Mouse (Mus musculus) liver, embryonic 14.5 days (tissue): ENCODE data around the gene Mink1. TPM values are rescaled to one million over a fixed set of nuclear protein-coding genes. Genes with fewer than 3 reads are reported as not detected.

Experiments
- ATAC-seq: fragments of 200-750 bp; cut with Nextera tagmentation; 2 replicates; pipeline ENCODE4 v1.8.0; 2017; ENCODE audit warnings: moderate number of reproducible peaks, mild to moderate bottlenecking, moderate library complexity; ENCODE audit not compliant: insufficient read depth
- DNase-seq, 3 experiments: peaks; one replicate each; pipeline ENCODE4 v3.0.0-alpha.2; 2012 to 2013; ENCODE audit warnings: low read depth in 3 of 3, low spot score in 3 of 3
- H3K27ac ChIP-seq: fragments of 300-500 bp; sonication (generic); 2 replicates; pipeline ENCODE4 v1.5.1; 2014; ENCODE audit warnings: moderate library complexity, mild to moderate bottlenecking, control low read depth, inconsistent platforms
- H3K27me3 ChIP-seq: fragments of 300-500 bp; sonication (generic); 2 replicates; pipeline ENCODE4 v1.6.1; 2014; ENCODE audit warnings: mild to moderate bottlenecking, low read length, moderate library complexity; ENCODE audit not compliant: control insufficient read depth, insufficient read depth
- H3K36me3 ChIP-seq: fragments of 300-500 bp; sonication (generic); replicated peaks from 2 replicates; pipeline ENCODE4 v1.6.1; 2014; ENCODE audit warnings: low read depth; ENCODE audit not compliant: control insufficient read depth, insufficient read depth
- H3K4me1 ChIP-seq, 2 experiments: fragments of 200-500 bp in 1 of 2; fragments of 300-500 bp in 1 of 2; sonication (generic) in 1 of 2; replicated peaks; 2 replicates each; pipeline ENCODE4 v1.6.1; 2012 to 2014; ENCODE audit warnings: antibody characterized with exemption in 1 of 2, inconsistent platforms in 1 of 2, low read length in 1 of 2; ENCODE audit not compliant: control insufficient read depth in 2 of 2, insufficient read depth in 2 of 2
- H3K4me2 ChIP-seq: fragments of 300-500 bp; sonication (generic); 2 replicates; pipeline ENCODE4 v1.6.1; 2014; ENCODE audit warnings: low read depth, mild to moderate bottlenecking, control low read depth, moderate library complexity
- H3K4me3 ChIP-seq, 2 experiments: fragments of 200-500 bp in 1 of 2; fragments of 300-500 bp in 1 of 2; sonication (generic) in 1 of 2; 2 replicates each; pipeline ENCODE4 v1.5.1; 2012 to 2014; ENCODE audit warnings: low read depth in 2 of 2, low read length in 2 of 2, mild to moderate bottlenecking in 2 of 2, control low read depth in 1 of 2, inconsistent platforms in 1 of 2, moderate library complexity in 1 of 2; ENCODE audit not compliant: insufficient read depth in 1 of 2
- H3K9ac ChIP-seq: fragments of 300-500 bp; sonication (generic); replicated peaks from 2 replicates; pipeline ENCODE4 v1.6.1; 2014; ENCODE audit warnings: mild to moderate bottlenecking, control low read depth, moderate library complexity
- H3K9me3 ChIP-seq: fragments of 300-500 bp; sonication (generic); 2 replicates; pipeline ENCODE4 v1.6.1; 2016; ENCODE audit warnings: low read length, mixed read lengths; ENCODE audit not compliant: control insufficient read depth
- CTCF ChIP-seq: IDR thresholded peaks from 2 replicates; pipeline ENCODE4 v1.5.1; 2016; ENCODE audit warnings: antibody characterized with exemption, low read depth, control low read depth
- EP300 ChIP-seq: IDR thresholded peaks from 2 replicates; pipeline ENCODE4 v1.6.1; 2016; ENCODE audit warnings: antibody characterized with exemption, low read depth
- WGBS: fragments of 180-500 bp; shearing (Covaris S2); extraction: QIAGEN DNeasy Blood & Tissue Kit; methylation state at CpG from one replicate; pipeline ENCODE4 v1.1.7; 2014; ENCODE audit not compliant: insufficient replicate concordance; 5-methylcytosine and 5-hydroxymethylcytosine counted together
- polyA plus RNA-seq, 2 experiments: library from polyadenylated mRNA; depleted of rRNA in 1 of 2; stranded (reverse) in 1 of 2; unstranded in 1 of 2; fragments of >200 nt; fragmentation: Nextera tagmentation in 1 of 2; extraction: Ambion mirVana in 1 of 2; gene quantifications; 2 replicates each; pipeline versions ENCODE4 v1.2.1 to v1.2.3; 2012 to 2014

The Mink1 gene
- polyA plus RNA-seq, 2 experiments, result 3.7 to 14.1 TPM

DNA sequence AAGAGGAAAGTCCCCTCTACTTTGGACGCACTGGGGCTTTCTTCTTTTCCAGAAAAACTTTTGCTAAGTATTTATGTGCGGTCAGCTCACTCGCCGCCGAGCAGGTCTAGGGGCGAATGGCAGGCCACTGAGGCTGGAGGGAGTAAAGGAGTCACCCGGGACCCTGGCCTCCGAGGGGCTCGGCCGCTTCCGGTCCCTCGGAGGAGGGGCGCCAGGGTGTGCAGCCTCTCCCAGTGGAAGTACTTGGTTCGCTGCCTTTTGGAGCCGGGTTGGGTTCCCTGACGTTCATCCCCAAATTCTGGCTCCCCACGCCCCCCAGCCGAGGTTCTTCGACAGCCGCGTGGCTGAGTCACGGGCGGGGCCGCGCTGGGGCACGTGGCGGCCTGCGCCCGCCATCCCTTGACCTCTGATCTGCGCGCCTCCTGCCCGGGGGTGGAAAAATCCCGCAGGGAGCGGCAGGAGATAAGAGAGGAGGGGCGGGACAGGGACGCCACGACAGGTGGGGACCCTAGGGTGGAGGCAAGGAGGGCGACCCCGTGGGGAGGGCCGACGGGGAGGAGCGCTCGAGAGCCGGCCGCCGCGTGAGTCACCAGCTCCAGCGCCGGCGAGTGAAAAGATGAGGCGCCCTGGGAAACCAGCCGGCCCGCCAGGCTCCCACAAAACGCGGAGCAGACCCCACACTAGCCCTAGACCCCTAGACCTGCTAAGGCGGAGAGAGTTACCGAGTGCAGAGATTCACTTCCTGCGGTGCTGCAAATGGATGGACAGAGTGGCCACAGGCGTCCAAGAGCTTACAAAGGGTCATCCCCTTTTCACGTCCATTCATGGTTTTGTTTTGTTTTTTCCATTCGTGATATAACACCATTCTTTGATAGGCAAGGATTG lies 93.1 kb downstream of the Mink1 start:
- WGBS, result 2% methylated on average over 61 of the region's 61 CpGs
- peaks cover 21% of the 10 kb centered on the region for H3K36me3 ChIP-seq
- ATAC-seq (0 out of 2 replicates have a peak, but pooled peaks have one; percentile 13), DNase-seq (no peak)
- peak overlapping the region; percentile 85 for H3K4me2 ChIP-seq
- H3K27ac ChIP-seq, result peak overlapping the region; percentile 91
- H3K27me3 ChIP-seq, result no peaks in the 10 kb centered on the region; the same call in 1 of the 2 replicates
- TF ChIP-seq CTCF, result no peak
- TF ChIP-seq EP300, result no peak
- peak overlapping the region; percentile 99 for H3K9ac ChIP-seq
- peaks cover 33 to 37% of the 10 kb centered on the region in 2 experiments for H3K4me1 ChIP-seq
- H3K9me3 ChIP-seq, result no peaks in the 10 kb centered on the region
- peak overlapping the region; percentile 66 to 97 for H3K4me3 ChIP-seq

DNA sequence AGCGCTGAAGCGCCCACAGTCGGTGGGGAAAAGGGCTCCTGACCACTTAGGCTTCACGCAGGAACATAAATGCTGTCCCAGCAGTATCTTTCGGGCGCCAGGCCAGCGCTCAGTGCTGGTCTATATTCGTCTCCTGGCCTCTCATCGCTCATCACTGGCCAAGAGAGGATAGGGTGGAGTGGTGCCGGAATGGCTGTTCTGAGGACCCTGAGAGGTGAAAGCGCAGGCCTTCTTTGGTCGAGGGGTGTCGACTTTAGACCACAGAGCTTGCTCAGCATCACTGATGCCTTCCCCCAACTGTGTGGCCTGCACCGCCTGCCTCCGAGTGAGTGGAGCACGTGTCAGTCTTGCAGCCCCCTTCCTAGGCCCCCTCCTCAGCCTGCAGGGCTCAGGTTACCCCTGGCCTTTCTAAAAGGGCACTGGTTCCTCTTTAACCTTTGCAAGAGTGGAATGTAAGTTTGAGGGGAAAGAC lies 93.8 kb downstream of the Mink1 start:
- Histone ChIP-seq H3K27ac (no peak overlapping the region), H3K36me3 (peaks cover 14% of the 10 kb centered on the region), H3K4me1 (peaks cover 27 to 30% of the 10 kb centered on the region in 2 experiments), H3K4me2 (peak overlapping the region; percentile 85), H3K9me3 (no peaks in the 10 kb centered on the region), H3K9ac (no peak overlapping the region; the same call in 1 of the 2 replicates), H3K27me3 (no peaks in the 10 kb centered on the region; the same call in 1 of the 2 replicates), H3K4me3 (peak overlapping the region; percentile 21 to 97)
- WGBS, result 23% methylated on average over 16 of the region's 16 CpGs
- no peak for TF ChIP-seq CTCF
- no peak for TF ChIP-seq EP300
- no peak for ATAC-seq
- no peak for DNase-seq

DNA sequence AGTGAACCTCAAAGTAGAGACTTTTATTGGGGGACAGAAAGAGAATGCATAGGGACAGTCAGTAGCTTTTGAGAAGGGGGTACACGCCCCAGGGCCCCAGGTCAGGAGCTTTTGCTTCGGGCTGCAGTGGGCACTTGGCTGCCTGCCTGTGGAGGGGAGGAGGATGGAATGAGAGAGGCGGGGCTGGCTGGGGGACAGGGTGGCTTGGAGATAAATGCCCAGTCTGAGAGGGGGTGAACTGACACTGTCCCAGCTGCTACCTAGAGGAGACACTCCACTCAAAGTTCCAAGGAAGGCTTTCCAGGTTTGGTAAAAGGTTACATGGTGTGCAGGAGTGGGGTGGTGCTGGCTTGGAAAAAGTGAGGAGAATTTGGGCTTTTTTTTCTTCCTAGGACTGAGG lies 94.3 kb downstream of the Mink1 start, which contains the start of gene Eno3:
Gene Eno3, plus strand, starts transcription at position 239 of the 400 bp plus-strand sequence.
- ATAC-seq, result no peak
- DNase-seq, result no peak
- no peaks in the 10 kb centered on the region for H3K9me3 ChIP-seq
- WGBS, result 14% methylated on average over 3 of the region's 3 CpGs
- peaks cover 10% of the 10 kb centered on the region for H3K36me3 ChIP-seq
- H3K27me3 ChIP-seq, result no peaks in the 10 kb centered on the region; the same call in 1 of the 2 replicates
- H3K4me2 ChIP-seq, result peak within 1 kb of the TSS; percentile 85
- H3K9ac ChIP-seq, result peak within 1 kb of the TSS; percentile 99
- peak within 1 kb of the TSS; percentile 91 for H3K27ac ChIP-seq
- peaks cover 23 to 25% of the 10 kb centered on the region in 2 experiments for H3K4me1 ChIP-seq
- H3K4me3 ChIP-seq, result peak within 1 kb of the TSS; percentile 21 to 97
- TF ChIP-seq EP300 (no peak), CTCF (no peak)

DNA sequence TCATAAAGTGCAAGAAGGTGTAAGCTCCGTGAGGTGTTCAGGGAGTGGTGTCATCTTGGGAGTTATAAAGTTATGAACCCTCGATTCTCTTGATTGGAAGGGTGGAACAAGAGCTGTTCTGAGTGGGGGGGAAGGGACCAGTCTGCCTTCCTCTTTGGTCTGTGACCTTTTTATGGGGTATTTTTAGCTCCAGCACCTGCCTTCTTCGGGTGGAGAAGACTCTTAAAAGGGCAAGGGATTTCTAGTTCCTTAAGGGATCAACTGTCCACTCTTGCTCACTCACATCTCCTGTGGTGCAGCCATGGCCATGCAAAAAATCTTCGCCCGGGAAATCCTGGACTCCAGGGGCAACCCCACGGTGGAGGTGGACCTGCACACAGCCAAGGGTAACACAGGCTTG lies 94.9 kb downstream of the Mink1 start:
- TF ChIP-seq EP300 (no peak), CTCF (no peak)

DNA sequence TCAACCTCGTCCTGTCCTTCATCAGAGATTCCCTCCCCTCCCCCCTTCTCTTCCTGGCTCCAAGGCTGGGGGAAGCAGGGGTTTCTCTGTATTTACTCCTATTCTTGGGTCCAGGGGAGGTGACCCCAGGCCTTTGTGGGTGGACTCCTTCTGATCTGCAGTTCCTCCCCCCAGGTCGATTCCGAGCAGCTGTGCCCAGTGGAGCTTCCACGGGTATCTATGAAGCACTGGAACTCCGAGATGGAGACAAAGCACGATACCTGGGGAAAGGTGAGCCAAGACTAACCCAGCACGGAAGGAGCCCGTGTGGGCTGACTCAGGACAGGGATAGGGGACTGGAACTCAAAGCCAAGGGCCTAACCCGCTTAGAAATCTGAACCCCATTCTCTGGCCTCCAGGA lies 95.3 kb downstream of the Mink1 start:
- WGBS, result 73% methylated on average over 9 of the region's 9 CpGs
- TF ChIP-seq EP300, result no peak
- H3K9ac ChIP-seq, result no peak overlapping the region
- no peak overlapping the region for H3K4me3 ChIP-seq
- no peaks in the 10 kb centered on the region for H3K9me3 ChIP-seq
- no peak for ATAC-seq
- no peak overlapping the region for H3K4me2 ChIP-seq
- peaks cover 2% of the 10 kb centered on the region for H3K36me3 ChIP-seq
- H3K27ac ChIP-seq, result no peak overlapping the region
- no peak for DNase-seq
- H3K4me1 ChIP-seq, result peaks cover 15 to 20% of the 10 kb centered on the region in 2 experiments
- H3K27me3 ChIP-seq, result no peaks in the 10 kb centered on the region; the same call in 1 of the 2 replicates

More for the DNA sequence above, 94.9 kb downstream of the Mink1 start:
- no peak overlapping the region for H3K27ac ChIP-seq
- ATAC-seq (no peak), DNase-seq (no peak)
- no peak overlapping the region for H3K9ac ChIP-seq
- H3K9me3 ChIP-seq, result no peaks in the 10 kb centered on the region
- H3K27me3 ChIP-seq, result no peaks in the 10 kb centered on the region; the same call in 1 of the 2 replicates
- H3K4me2 ChIP-seq, result no peak overlapping the region
- no peak overlapping the region for H3K4me3 ChIP-seq
- 50% methylated on average over 6 of the region's 6 CpGs for WGBS
- peaks cover 19 to 20% of the 10 kb centered on the region in 2 experiments for H3K4me1 ChIP-seq
- H3K36me3 ChIP-seq, result peaks cover 4% of the 10 kb centered on the region
